Mouse (Mus musculus) mouse trophoblast stem cell (cell line): ENCODE measurements around the gene Flrt2.
"Not testable (repeated sequence)": the region's sequence is repeated elsewhere in the genome, so short reads cannot be mapped to it uniquely, and the experiment has no call there.

Experiments used
- in situ Hi-C, 2 experiments: fragments of 300-500 bp; cut with MseI, MboI; formaldehyde crosslinking; loops; 2 replicates in 1 of 2; 3 replicates in 1 of 2; pipeline ENCODE4 v1.15.1; 2025

Gene Flrt2

DNA sequence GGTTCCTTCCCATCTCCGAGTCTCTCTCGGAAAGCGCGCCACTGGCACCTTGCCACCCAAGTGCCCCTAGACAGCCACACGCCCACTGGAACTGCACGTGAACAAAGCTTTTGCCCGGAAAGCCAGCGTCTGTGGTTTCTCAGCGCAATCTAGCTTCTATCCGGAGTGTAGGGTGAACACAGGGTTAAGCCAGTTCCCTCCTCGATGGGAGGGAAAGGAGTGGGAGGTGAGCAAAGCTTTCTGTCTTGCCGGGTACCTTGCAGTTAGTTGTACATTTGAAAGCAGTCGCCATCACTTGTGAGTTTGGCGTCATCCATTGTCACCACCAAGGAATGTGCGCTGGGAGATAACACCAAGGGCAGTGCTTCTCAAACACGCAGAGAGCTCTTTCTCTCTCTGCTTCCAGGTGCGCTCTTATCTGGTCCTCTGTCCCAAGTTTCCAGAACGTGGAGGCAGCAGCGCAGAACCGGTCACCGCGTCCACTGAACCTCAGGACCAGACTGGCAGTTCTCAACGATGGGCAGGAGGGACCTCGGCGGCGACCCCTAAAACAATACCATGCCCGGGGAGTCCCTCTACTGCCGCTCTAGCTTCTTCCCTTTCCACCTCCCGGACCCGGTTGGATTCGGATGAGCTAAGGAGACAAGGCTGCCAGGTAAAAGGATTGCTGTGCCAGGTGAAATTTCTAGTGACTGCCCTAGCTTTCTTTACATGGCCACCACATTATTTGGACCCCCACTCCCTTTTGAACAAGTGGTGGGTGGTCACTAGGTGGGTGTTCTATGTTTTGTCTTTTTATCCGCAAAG is at the start of gene Flrt2:
TSS of gene Flrt2 (plus strand) at position 266 of the 807 bp plus-strand sequence.
- in situ Hi-C loops = no loop called here

GRCm38 (mm10) chr12:95642226-95642625 is 49.8 kb upstream of the Flrt2 start:
- in situ Hi-C loops = no loop called here

- in situ Hi-C loops = not testable (repeated sequence)
Observed at GRCm38 (mm10) chr12:95647179-95647578, 44.8 kb upstream of the Flrt2 start.

DNA sequence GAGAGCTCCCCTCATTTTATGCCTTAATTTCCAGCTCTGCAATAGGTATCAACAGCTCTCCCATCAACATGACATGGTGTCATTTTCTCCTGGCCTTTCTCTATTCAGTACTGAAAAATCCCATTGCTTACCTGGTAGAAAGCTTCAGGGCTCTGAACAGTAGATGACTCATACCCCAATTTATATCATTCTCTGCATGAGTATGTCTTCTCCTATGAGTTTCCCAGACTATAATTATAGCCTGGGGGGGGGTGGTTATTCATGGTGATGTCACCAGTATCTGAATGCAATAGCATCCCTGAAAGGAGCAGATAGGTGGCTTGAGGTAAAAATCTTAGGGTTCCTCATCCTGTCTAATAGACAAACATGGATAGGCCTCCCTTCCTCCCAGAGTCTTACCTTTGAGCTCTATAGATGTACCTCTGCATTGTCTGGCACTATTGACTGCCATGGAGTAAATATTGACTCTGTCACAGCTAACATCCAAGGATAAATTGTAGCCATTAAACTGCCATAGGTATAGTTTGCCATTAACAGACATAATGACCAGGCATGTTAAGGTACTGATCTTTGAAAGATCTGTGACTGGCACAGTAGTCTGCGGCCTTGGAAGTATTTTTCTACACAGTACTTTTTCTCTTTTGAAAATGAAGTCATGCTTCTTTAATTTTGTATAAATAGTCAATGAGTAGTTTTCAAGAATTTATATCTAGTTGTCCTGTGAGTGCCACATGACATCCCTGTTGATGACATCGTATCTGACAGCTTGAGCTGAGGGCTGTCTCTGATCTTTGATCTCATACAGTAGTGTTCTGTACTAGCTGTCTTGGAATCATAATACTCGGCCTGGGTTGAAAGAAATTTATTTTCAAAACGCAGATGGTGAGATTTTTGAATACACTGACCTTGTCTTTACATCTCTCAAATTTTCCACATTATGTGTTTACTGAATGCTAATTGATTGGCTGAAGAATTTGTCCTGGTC is 39.6 kb upstream of the Flrt2 start:
- in situ Hi-C loops = no loop called here

GRCm38 (mm10) chr12:95656594-95656993 is 35.4 kb upstream of the Flrt2 start:
- in situ Hi-C loops = no loop called here

DNA sequence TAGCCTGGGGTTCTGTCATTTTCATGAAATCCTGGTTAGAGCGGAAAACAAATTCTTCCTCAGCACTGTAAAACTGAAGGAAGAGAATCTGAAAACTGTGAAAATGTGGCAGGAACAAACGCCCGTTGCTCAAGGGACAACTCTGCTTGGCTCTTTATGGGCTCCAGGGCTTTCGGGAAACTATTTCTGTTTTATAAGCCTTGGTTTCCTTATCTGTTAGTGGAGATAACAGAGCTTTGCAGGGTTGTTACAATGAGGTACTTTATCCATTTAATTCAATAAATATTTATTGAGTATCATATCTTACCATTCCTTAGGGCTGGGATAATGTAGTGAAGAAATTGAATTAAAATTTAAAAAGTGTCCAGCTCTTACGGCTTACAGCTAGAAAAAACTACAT is 24.7 kb upstream of the Flrt2 start:
- in situ Hi-C loops = no loop called here

DNA sequence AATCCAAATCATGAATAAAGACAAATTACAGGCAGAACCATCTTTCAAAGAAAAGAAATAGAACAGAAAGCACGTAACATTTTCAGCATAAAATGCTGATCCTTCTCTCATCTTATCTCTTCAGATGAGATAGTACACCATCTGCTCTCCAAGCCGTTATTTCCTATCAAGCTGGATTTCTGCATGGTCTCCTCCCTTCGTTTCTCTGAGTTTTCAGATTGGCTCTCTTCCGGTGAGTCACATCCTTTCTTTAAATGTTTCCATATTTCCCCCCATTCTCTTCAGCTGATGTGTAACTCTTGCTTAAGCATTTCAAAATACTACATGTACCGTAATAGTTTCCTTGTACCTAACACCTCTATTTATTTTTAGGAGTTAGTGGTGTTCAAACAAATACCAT is 16.3 kb upstream of the Flrt2 start:
- in situ Hi-C loops = no loop called here

DNA sequence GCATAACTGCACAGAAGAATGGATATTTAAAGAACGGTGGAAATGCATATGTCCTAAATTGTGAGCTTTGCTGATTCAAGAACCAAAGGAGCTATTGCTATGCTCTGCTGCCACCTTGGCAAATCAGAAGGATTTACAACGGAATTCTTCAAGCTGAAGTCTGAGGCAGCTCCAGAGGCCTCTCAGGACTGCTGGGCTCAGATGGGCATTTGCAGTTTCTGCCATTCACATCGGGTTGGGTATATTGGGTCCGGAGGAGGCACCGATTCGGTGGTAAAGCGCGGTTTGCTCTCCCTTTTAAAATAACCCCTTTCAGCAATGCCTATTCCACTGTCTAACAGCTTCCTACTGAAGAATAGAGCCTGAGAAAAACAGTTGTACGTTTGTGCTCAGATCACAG is 1.2 kb upstream of the Flrt2 start:
- in situ Hi-C loops = no loop called here

- in situ Hi-C loops = no loop called here
Observed at GRCm38 (mm10) chr12:95692948-95693650, 1.1 kb downstream of the Flrt2 start.

- in situ Hi-C loops = no loop called here
Observed at GRCm38 (mm10) chr12:95693651-95694471, 1.8 kb downstream of the Flrt2 start.

DNA sequence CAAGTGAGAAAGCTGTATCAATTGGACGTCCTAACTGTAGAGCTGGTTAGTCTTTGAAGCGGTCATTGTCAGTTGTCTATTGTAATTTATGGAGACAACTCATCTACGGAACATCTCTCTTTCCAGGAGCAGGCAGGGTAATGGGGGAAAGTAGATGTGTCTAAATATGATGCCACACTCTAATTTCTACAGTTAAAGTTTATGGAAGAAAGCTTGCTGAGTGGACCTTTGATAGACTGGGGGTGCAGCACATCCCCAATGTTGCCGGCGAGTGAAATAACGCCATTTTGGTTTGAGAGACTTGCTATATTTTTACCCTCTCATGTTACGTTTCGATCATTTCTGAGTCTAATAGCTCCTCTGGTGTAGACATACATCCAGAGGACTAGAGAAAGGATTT is 2.5 kb downstream of the Flrt2 start:
- in situ Hi-C loops = no loop called here

GRCm38 (mm10) chr12:95694991-95695833 is 3.2 kb downstream of the Flrt2 start:
- in situ Hi-C loops = no loop called here

DNA sequence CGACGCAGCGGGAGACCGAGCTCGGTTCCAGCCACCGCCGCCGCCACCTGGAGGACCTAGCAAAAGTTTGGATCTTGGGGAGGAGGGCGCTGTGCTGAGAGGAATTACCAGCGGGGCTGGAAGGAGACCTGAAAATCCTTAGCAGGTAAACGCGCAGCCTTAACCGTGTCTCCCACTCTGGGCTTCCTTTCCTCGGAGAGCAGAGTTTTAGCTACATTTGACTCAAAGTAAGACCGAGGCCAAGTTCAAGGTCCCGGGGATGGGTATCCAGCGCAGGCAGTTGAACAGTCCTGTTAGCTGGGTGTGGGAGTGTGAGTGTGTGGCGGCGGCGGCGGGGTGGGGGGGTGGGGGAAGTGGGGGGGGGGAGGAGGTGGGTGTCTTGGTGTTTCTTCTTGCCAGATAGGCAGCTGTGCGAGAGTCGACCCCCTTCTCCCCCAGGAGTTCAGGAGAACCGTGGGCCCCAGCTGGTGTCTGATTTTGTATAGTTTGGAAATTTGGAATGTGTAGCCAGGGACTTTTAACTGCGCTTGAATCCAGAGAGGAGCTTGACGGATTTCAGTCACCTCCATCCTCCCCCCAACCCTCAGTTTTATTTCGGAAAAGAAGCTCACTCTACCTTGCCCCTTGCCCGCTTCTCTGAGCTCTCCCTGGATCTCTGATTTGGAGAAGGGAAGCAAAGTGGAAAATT is 4.0 kb downstream of the Flrt2 start:
- in situ Hi-C loops = no loop called here

DNA sequence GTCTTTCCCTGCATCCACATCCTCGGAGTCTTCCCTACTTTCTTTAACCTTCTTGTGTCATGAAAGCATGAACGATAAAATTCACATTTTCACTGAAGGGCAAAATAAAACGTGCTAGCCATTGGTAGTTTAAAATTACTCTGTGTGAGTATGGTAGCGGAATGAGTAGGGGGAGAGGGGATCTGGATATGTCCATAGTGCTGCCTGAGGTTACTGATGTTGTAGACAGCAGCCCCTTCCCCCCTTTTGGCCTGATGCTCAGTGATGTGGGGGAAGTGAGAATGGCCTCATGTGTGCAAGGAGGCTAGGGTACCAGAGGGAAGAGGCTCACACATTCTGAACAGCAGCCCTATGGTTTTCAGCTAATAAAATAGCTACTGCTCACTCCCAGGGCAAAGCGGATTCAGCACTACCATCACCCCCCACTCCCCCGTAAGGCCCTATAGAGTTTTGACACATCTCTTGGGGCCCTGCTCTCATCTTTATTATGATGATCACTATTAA is 4.5 kb downstream of the Flrt2 start:
- in situ Hi-C loops = no loop called here

DNA sequence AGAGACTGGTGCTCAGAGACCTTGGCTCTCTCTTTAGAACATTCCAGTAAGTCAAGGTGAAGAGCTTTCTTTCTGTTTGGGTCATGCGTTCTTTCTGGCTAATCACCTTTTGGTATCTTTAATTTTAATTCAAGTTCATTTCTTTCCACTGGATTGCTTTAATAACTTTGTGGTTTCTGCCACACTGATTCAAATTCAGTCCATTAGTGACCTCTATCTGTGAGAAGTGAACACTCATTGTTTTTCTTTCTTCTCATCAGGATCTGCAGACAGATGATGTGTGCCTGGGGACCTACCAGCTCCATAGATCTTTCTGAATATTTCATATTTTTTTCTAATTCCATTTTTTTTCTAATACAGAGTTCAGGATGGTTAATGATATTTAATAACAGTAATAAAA is 6.5 kb downstream of the Flrt2 start:
- in situ Hi-C loops = no loop called here

DNA sequence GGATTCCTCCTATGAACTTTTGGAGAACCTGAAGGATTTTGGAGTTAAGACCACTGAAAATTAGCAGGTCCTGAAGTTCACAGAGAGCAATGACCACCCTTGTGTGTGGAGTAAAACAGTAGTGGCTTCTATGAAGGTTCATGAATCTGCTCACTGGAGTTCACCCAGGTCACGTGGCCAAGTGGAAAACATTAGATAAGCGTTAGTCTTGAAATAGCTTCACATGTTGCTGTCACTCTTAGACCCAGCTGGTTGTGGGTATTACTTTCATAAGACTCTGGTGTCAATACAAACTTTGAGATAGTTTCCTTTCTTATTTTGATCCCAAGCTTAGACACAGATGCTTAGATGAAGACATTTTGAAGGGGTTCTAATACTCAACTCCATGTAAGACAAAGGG is 8.7 kb downstream of the Flrt2 start:
- in situ Hi-C loops = no loop called here

DNA sequence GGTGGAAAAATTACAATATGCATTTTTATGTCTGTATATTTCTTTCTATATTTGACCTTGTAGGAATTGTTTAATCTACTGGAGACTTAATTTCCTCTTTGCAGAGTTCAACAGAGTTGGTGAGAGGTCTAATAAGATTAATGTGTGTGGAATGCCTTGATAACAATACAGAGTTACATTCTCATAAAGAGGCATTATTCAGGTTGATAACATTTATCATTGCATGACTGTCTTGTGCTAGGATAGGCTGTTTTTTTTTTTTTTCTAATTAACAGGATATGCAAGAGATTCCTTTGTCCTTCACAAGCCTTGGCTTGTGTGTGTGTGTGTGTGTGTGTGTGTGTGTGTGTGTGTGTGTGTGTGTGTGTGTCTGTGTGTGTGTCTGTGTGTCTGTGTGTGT is 9.6 kb downstream of the Flrt2 start:
- in situ Hi-C loops = no loop called here

DNA sequence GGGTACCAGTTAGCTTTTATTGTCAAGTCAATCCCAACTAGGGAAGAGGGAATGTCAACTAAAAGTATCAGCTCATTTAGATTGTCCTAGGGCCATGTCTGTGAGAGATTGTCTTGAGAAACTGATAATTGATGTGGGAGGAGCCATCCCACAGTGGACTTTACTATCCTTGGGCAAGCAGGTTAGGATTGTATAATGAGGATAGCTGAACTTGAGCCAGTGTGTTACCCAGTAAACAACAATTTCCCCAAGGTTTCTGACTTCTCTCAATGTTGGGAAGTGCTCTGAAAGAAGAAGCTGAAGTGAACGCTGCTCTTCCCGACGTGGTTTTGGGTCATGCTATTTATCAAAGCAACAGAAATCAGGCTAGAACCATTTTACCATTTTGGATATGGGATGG is 13.0 kb downstream of the Flrt2 start:
- in situ Hi-C loops = no loop called here

- in situ Hi-C loops = no loop called here
Observed at GRCm38 (mm10) chr12:95723265-95723664, 31.2 kb downstream of the Flrt2 start.
